Mouse (Mus musculus) kidney, embryonic 16.5 days (tissue): ENCODE measurements around the gene Pum3. TPM values are rescaled to one million over a fixed set of nuclear protein-coding genes. Genes with fewer than 3 reads are reported as not detected.

Experiments used
- ATAC-seq: fragments of 200-750 bp; cut with Nextera tagmentation; 2 replicates; pipeline ENCODE4 v1.8.0; 2017; ENCODE audit warnings: moderate TSS enrichment; ENCODE audit not compliant: low FRiP score, low TSS enrichment
- H3K27ac ChIP-seq: fragments of 300-500 bp; sonication (generic); 2 replicates; pipeline ENCODE4 v1.5.1; 2014; ENCODE audit warnings: low read length
- H3K27me3 ChIP-seq: fragments of 300-500 bp; sonication (generic); 2 replicates; pipeline ENCODE4 v1.6.1; 2014; ENCODE audit warnings: low read length, control low read depth, mixed read lengths; ENCODE audit not compliant: insufficient read depth
- H3K36me3 ChIP-seq: fragments of 300-500 bp; sonication (generic); 2 replicates; pipeline ENCODE4 v1.6.1; 2014; ENCODE audit warnings: low read length, control low read depth, mixed read lengths; ENCODE audit not compliant: insufficient read depth
- H3K4me1 ChIP-seq: fragments of 300-500 bp; sonication (generic); 2 replicates; pipeline ENCODE4 v1.6.1; 2014; ENCODE audit warnings: low read length, control low read depth, mixed read lengths; ENCODE audit not compliant: insufficient read depth
- H3K4me2 ChIP-seq: fragments of 300-500 bp; sonication (generic); replicated peaks from 2 replicates; pipeline ENCODE4 v1.6.1; 2014; ENCODE audit warnings: low read depth, low read length
- H3K4me3 ChIP-seq: fragments of 300-500 bp; sonication (generic); 2 replicates; pipeline ENCODE4 v1.5.1; 2014; ENCODE audit warnings: mild to moderate bottlenecking, low read length
- H3K9ac ChIP-seq: fragments of 300-500 bp; sonication (generic); replicated peaks from 2 replicates; pipeline ENCODE4 v1.6.1; 2014; ENCODE audit warnings: low read length
- H3K9me3 ChIP-seq: fragments of 300-500 bp; sonication (generic); 2 replicates; pipeline ENCODE4 v1.6.1; 2016; ENCODE audit warnings: low read length, control low read depth
- WGBS: fragments of 180-500 bp; shearing (Covaris S2); extraction: QIAGEN DNeasy Blood & Tissue Kit; methylation state at CpG from one replicate; pipeline ENCODE4 v1.1.7; 2014; 5-methylcytosine and 5-hydroxymethylcytosine counted together
- polyA plus RNA-seq: library from polyadenylated mRNA; unstranded; fragments of >200 nt; fragmentation: Nextera tagmentation; extraction: Ambion mirVana; gene quantifications from 2 replicates; pipeline ENCODE4 v1.2.1, GENCODE M21; 2015

Pum3 gene
- polyA plus RNA-seq, 1 experiment from 2014 or later, result 77.2 TPM

GRCm38 (mm10) chr19:27370784-27371183 is 58.8 kb downstream of the Pum3 start:
- Histone ChIP-seq H3K4me1 (no peaks in the 10 kb centered on the region), H3K9ac (no peak overlapping the region), H3K4me2 (no peak overlapping the region), H3K4me3 (no peak overlapping the region), H3K9me3 (no peaks in the 10 kb centered on the region), H3K36me3 (no peaks in the 10 kb centered on the region), H3K27me3 (no peaks in the 10 kb centered on the region), H3K27ac (no peak overlapping the region)
- 85% methylated on average over 2 of the region's 2 CpGs for WGBS
- no peak for ATAC-seq

- no peaks in the 10 kb centered on the region for H3K4me1 ChIP-seq
- no peak overlapping the region for H3K4me3 ChIP-seq
- no peak for ATAC-seq
- no peak overlapping the region for H3K9ac ChIP-seq
- H3K27ac ChIP-seq, result no peak overlapping the region
- H3K4me2 ChIP-seq, result no peak overlapping the region
- WGBS, result 89% methylated on average over 2 of the region's 2 CpGs
- H3K27me3 ChIP-seq, result no peaks in the 10 kb centered on the region
- no peaks in the 10 kb centered on the region for H3K36me3 ChIP-seq
- H3K9me3 ChIP-seq, result no peaks in the 10 kb centered on the region
These were observed 59.5 kb downstream of the Pum3 start for GRCm38 (mm10) chr19:27370174-27370573.

GRCm38 (mm10) chr19:27369461-27370135 is 60.0 kb downstream of the Pum3 start:
- Histone ChIP-seq H3K9ac (no peak overlapping the region), H3K36me3 (no peaks in the 10 kb centered on the region), H3K4me1 (peaks cover 3% of the 10 kb centered on the region; the same call in 1 of the 2 replicates), H3K27me3 (no peaks in the 10 kb centered on the region), H3K9me3 (no peaks in the 10 kb centered on the region), H3K27ac (no peak overlapping the region), H3K4me3 (no peak overlapping the region), H3K4me2 (no peak overlapping the region)
- no peak for ATAC-seq
- 79% methylated on average over 3 of the region's 3 CpGs for WGBS

GRCm38 (mm10) chr19:27366113-27366746 is 63.4 kb downstream of the Pum3 start:
- 0 out of 2 replicates have a peak, but pooled peaks cover 2% of the 10 kb centered on the region for H3K9me3 ChIP-seq
- no peak overlapping the region for H3K4me3 ChIP-seq
- 85% methylated on average over 10 of the region's 10 CpGs for WGBS
- no peaks in the 10 kb centered on the region for H3K27me3 ChIP-seq
- no peaks in the 10 kb centered on the region for H3K36me3 ChIP-seq
- no peak for ATAC-seq
- H3K27ac ChIP-seq, result no peak overlapping the region
- H3K4me1 ChIP-seq, result peaks cover 8% of the 10 kb centered on the region
- no peak overlapping the region for H3K9ac ChIP-seq
- no peak overlapping the region for H3K4me2 ChIP-seq

GRCm38 (mm10) chr19:27364521-27364931 is 65.1 kb downstream of the Pum3 start:
- H3K4me2 ChIP-seq, result peak overlapping the region; percentile 58
- H3K9ac ChIP-seq, result peak overlapping the region; percentile 61
- peak overlapping the region; percentile 35 for H3K4me3 ChIP-seq
- 5% methylated on average over 8 of the region's 8 CpGs for WGBS
- no peaks in the 10 kb centered on the region for H3K27me3 ChIP-seq
- H3K9me3 ChIP-seq, result 0 out of 2 replicates have a peak, but pooled peaks cover 4% of the 10 kb centered on the region
- ATAC-seq, result peak; percentile 90
- no peaks in the 10 kb centered on the region for H3K36me3 ChIP-seq
- H3K4me1 ChIP-seq, result peaks cover 8% of the 10 kb centered on the region
- H3K27ac ChIP-seq, result 0 out of 2 replicates have a peak overlapping the region, but pooled peaks have one; percentile 10

- no peaks in the 10 kb centered on the region for H3K27me3 ChIP-seq
- ATAC-seq, result no peak
- H3K4me3 ChIP-seq, result no peak overlapping the region
- H3K4me2 ChIP-seq, result peak overlapping the region; percentile 58
- H3K4me1 ChIP-seq, result peaks cover 8% of the 10 kb centered on the region
- WGBS, result 45% methylated on average over 4 of the region's 4 CpGs
- no peak overlapping the region for H3K9ac ChIP-seq
- no peak overlapping the region for H3K27ac ChIP-seq
- H3K9me3 ChIP-seq, result 0 out of 2 replicates have a peak, but pooled peaks cover 4% of the 10 kb centered on the region
- no peaks in the 10 kb centered on the region for H3K36me3 ChIP-seq
These were observed 65.7 kb downstream of the Pum3 start for GRCm38 (mm10) chr19:27363891-27364290.

- 0 out of 2 replicates have a peak, but pooled peaks cover 4% of the 10 kb centered on the region for H3K9me3 ChIP-seq
- no peak overlapping the region for H3K27ac ChIP-seq
- H3K4me2 ChIP-seq, result no peak overlapping the region
- no peak overlapping the region for H3K4me3 ChIP-seq
- no peaks in the 10 kb centered on the region for H3K27me3 ChIP-seq
- no peaks in the 10 kb centered on the region for H3K36me3 ChIP-seq
- H3K9ac ChIP-seq, result no peak overlapping the region
- ATAC-seq, result no peak
- peaks cover 8% of the 10 kb centered on the region for H3K4me1 ChIP-seq
These were observed 69.2 kb downstream of the Pum3 start for GRCm38 (mm10) chr19:27360381-27360780.

GRCm38 (mm10) chr19:27351700-27352099 is 77.9 kb downstream of the Pum3 start:
- H3K27me3 ChIP-seq, result no peaks in the 10 kb centered on the region
- H3K4me2 ChIP-seq, result no peak overlapping the region
- H3K9me3 ChIP-seq, result no peaks in the 10 kb centered on the region
- no peak for ATAC-seq
- H3K4me1 ChIP-seq, result no peaks in the 10 kb centered on the region
- no peak overlapping the region for H3K9ac ChIP-seq
- no peaks in the 10 kb centered on the region for H3K36me3 ChIP-seq
- no peak overlapping the region for H3K4me3 ChIP-seq
- 50% methylated on average over 6 of the region's 6 CpGs for WGBS
- H3K27ac ChIP-seq, result no peak overlapping the region

GRCm38 (mm10) chr19:27346501-27346900 is 83.1 kb downstream of the Pum3 start:
- WGBS, result 85% methylated on average over 1 of the region's 1 CpGs
- Histone ChIP-seq H3K27me3 (no peaks in the 10 kb centered on the region), H3K9ac (no peak overlapping the region), H3K27ac (no peak overlapping the region), H3K4me3 (no peak overlapping the region), H3K4me1 (no peaks in the 10 kb centered on the region), H3K36me3 (no peaks in the 10 kb centered on the region), H3K4me2 (no peak overlapping the region), H3K9me3 (peaks cover 3% of the 10 kb centered on the region; the same call in 1 of the 2 replicates)
- ATAC-seq, result no peak
